Mouse (Mus musculus) c-Kit-positive CD71-positive TER-119-positive erythroid progenitor cells, embryonic 14.5 days (primary cell): ENCODE data around the gene Gm20716.
A peak's percentile ranks its signal among the peaks of the same experiment; 100 is the strongest.

Experiments
- DNase-seq: peaks from one replicate; pipeline ENCODE4 v3.0.0-alpha.2; 2013; ENCODE audit warnings: low spot score

Gene Gm20716

DNA sequence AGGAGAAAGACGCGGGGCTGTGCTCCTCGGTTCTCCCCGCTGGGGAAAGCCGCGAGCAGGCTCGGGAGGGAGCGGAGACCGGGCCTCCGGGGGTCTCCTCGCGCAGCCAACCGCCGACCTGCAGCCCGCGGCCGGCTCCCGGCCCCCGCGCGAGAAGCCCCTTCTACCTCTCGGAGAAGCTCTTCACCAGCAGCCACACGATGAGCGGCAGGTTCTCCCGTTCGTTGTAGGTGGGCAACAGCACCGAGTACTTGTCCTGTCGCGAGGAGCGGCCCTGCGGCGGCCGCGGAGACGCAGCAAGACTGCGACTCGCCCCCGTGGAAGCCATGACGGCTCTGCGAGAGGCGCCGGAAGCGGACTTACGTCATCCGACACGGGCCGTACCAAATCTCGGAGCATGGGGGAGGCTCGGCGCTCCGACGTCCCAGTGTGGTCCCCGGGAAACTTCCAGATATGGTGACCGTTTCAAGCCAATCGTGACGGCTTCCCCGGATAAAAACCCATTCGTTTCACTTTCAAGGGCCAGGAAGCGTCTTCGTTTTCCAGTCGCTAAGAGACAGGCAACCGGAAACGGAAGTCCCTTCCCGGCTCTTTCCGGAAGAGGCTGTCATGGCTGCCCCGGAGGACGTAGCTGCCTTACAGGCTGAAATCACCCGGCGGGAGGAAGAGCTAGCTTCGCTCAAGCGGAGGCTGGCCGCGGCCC, at the start of gene Gm20716, which contains the start of the genes Dpm1 and Mocs3:
Gene Gm20716, minus strand, starts transcription at position 339 of the 703 bp plus-strand sequence.
Gene Dpm1, minus strand, starts transcription at position 566 of the 703 bp plus-strand sequence.
Gene Mocs3, plus strand, starts transcription at position 597 of the 703 bp plus-strand sequence.
- DNase-seq = peak; percentile 82

DNA sequence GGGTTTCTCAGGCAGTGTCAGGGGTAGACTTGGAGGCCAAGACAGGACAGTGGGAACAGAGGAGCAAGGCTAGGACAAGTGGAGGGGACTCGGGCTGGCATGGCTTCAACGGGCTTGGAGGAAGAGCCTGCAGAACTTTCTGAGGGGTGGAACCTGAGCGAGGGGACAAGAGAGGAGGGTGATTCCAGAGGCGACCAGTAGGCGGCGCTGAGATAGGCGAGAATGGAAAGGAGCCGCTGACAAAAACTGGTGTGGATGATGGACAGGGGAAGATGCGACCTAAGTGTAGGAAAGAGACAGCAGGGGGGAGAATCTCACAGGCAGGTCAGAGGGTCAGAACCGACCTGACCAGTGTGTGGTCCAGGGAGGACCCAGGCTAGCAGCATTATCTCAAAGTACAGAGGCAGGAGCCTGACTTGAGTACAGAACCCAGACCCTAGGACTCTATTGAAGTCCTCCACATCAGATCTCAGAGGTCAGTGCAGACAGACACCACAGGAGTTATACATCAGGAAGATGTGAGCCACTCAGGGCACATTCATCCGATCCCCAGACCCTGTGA, 44.3 kb upstream of the Gm20716 start:
- DNase-seq = peak; percentile 29

DNA sequence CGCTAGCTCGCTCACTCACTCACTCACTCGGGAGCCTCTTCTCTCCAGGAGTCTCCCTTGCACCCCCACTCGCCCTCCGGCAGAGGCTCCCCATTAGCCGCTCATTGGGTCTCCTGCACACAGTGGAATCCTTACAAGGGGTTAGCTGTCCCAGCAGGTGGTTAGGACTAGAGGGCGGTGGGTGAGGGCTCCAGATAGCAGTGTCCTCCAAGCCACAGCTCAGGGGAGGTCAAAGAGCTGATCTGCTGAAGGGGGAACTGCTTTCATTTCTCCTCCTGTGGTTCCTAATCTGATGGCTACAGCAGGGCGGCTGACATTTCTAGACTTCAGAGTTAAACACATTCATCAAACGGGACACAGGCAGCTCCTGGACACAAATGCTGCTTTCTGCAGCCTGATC, 43.2 kb upstream of the Gm20716 start:
- DNase-seq = no peak

DNA sequence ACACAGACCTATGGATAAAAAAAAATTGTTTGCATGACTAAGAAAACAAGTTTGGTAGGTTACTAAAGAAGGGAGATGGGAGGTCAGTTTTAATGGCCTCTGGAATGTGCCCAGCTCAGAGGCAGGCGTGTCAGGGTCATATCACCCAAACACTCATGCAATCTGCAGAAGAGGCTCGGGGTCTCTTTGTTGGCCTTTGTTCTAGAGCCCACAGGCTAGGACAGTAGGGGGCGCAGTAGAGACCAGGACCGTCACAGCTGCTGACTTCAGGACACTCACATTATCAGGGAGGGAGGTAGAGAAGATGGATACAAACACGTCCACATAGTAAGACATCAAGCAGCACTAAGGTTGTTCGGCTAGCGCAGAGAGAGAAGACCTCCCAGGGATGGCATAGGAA, 37.9 kb upstream of the Gm20716 start:
- no peak for DNase-seq

DNA sequence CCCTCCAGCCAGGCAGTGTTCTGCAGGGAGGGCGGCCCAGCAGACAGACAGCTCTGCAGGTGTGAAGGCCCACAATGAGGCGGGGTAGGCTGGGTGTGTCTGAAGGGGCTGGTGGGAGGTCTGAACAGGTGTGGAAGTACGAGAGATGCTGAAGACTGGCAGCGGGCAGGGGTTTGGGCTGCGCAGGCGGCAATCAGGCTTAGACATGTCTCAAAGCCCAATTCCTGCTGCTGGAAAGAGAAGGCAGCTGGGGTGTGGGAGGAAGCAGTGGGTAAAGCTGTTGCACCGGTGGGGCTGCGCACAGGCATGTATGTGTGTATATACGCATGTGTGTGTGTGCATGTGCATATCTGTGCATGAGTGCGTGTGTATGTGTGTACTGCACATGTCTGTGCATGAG, 30.7 kb upstream of the Gm20716 start:
- DNase-seq = no peak

DNA sequence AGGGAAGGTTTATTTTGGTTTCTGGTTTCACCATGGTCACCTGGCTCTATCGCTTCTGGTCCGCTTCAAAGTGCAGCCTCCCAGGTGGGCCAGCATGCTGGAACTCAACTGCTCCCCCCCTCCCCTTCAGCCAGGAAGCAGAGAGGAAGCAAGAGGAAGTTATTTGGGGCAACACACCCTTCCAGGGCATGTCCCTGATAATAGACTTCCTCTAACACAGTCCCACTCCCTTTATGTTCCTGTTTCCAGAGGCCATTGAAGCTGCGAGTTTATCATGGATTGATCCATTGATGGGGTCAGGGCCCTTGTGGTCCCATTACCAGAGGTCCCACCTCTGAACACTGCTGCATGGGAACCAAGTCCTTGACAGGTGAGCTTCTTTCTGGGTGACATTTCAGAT, 30.0 kb upstream of the Gm20716 start:
- DNase-seq = no peak

DNA sequence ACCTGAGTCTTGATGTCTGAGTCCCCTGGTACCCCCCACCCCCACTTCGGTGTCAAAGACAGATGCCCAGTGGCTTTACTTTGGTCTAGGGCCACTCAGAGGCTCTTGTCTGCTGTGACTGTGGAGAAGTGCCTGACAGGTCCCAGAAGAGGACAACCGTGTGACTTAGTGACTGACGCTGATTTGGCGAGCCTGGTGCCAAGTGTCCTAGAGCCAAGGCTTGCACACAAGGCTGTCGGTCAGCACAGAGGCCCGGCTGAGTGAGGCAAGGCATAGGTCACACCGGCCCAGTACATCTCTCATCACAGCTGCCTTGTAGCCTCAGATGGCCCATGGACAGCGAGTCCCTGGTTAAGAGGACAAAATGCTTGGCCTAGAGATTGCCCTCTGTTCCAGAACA, 28.9 kb upstream of the Gm20716 start:
- DNase-seq = no peak

DNA sequence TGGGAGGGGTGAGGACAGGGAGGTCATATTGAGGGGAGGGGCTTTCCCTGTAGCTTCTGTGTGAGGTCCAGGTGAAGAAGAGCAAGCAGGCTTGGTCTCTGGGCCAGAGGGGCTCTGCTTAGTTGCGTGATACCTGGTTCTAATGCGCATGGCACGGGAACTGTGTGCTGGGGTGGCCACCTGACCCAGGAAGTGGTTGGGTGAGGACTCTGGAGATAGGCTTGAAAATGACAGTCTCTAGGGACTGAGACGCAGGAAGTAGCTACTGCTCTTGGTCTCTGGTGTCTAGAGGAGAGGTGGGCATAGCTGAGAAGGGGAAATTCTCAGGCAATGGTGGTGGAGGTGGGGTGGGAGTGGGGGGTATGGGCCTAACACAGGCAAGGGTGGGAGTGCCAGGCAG, 27.0 kb upstream of the Gm20716 start:
- DNase-seq = no peak

DNA sequence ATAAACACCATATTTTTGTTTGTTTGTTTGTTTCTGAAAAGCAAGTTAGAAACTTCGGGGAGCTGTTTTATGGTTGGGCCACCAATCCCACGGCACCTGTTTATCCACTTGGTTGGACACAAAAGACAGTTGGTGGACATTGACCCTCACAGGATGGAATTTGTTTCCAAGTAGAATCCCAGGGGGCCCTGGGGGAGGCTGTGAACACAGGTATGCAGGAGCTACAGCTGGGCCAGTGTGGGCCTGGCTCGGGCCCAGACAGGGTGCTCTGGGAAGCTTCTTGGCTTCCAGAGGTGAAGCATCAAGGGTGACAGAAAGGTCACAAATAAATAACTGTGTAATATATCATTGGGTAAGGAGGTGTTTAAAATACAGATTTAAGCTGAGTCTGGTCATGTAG, 26.3 kb upstream of the Gm20716 start:
- DNase-seq = no peak

DNA sequence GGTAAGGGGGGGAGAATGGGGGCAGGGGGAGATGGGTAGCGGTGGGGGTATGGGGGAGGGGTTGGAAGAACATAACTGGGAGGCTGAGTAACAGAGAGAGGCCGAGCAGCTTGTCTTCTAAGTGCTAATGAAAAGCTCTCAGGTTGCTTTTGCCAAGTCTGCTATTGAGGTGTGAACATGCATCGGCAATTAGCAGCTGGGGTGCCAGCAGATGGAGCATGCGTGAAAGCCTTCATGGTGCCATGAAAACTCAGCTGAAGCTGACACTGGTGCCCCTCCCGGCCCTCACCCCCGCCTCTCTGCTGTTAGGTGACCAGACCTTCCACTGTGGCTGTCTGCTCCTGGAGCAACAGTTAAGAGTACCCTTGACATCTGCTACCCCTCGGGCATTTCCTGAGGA, 23.7 kb upstream of the Gm20716 start:
- no peak for DNase-seq

DNA sequence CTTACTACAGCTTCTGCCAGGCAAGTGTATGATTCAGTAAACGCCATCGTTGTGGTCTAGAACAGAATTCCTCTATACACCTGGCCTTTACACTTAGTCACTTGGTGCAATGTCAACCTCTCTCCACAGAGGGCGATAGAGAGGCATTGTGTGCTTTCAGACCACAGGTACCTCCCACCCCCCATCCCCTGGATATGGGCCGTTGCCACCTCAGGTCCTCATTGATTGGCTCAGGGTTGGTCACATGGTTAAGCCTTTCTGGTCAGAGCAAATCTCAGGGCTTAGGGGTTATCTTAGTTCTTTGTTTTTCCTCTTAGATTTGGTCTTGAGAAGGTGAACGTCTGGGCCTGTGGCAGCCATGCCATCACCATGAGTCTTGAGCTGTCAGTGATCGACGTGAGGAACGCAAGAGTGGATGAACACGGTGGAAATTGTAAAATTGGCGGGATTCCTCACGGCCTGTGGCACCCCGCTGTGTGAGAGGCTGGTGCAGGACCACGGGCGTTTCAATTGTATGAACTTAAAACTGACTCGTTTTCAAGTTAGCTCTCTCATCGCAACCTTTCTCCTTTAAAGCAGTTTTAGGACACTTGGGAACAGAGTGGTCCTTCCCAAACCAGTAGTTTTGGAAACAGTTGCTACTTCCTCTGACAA, 22.6 kb upstream of the Gm20716 start:
- peak; percentile 31 for DNase-seq

DNA sequence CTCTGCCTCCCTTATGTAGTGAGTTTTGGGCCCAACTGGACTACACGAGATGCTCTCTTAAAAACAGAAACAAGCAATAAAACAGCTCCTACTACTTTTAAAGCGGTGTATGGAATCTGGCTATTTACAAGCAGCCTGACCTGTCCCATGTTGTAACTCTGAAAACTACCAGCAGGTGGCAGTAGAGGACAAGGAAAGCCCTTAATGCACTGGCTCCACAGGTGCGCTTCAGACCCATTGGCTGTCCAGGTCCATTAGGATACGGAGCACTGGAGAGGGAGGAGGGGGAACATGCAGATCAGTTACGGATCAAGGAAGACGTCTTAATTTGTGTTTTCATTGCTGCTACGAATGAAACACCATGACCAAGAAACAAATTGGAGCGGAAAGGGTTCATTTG, 20.1 kb upstream of the Gm20716 start:
- DNase-seq = peak; percentile 82

DNA sequence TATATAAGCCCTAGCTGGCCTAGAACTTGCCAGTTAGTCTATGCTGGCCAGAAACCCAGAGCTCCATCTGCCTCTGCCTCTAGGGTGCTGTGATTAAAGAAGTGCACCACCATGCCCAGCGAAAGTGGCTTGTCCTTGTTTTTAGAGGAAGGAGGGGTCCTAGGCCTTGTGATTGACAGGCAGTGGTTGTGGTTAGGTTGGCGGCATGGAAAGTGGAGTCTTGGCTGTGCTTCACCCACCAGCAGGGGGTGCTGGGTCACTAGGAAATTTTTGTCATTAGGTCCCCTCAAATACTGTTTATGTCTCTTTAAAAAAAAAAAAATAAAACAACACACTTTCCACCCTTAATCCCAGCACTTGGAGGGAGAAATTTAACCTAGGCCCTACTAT, 18.7 kb upstream of the Gm20716 start:
- DNase-seq = peak; percentile 14

DNA sequence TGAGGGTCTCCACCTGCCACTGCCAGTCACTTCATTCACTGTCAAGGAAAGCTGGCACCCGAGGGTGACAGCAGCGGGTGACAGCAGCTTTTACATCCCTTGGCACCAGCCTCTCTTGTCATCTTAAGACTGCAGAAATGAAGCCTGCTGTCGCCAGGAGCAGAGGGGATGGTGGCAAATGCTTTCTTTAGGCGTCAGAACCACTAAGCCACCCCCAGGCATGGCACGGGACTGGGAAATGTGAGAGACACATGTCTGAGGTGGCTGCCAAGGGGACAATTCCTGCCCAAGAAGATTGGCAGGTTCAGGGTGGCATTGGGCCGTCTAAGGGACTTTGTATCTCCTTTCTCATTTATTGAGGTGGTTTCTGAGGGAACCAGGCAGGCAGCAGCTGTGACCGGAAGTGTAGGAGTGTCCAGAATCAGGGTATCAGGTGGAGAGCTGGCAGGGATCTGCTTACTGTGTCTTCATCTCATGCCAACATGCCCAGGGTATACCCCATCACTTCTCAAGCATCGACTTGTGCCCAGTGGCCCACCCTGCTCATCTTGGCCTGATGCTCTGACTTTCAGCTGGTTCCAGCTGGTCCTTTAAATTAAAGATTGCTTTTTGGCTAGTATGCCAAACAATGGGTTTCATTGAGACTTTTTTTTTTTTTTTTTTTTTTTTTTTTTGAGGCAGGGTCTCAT, 18.1 kb upstream of the Gm20716 start:
- no peak for DNase-seq

DNA sequence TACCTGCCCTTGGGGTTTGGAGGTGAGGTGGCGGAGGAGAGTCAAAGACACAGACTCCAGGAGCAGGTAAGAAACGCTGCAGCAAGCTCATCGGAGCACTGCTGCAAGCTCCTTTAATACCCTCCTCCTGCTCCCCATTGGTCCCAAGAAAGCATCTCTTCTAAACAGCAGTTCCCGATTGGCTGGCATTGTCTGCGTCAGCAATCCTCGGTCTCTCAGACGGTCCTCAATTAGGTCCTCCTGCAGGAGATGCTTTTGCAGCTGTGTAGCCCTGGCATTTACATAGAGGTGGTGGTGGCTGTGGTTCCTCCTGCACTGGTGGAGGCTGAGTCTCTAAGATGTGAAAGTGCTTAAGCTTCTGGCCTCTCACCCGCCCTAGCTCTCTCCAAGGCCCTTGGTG, 15.4 kb upstream of the Gm20716 start:
- no peak for DNase-seq

DNA sequence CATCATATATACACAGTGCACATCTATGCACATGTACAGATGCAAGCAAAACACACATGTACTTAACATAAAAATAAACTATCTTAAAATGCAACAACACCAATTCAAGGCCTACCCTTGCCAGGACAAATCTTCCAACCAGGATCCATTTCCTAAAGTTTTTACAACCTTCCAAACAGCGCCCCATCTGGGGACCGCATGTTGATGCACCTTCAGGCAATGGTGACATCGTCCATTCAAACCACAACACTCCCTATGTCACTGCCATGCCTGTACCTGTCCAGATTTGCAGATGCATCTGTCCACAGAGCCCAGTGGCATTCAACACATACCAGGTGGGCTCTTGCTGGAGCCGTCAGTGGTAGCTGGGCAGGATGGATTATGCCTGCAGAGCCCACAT, 13.1 kb upstream of the Gm20716 start:
- no peak for DNase-seq

DNA sequence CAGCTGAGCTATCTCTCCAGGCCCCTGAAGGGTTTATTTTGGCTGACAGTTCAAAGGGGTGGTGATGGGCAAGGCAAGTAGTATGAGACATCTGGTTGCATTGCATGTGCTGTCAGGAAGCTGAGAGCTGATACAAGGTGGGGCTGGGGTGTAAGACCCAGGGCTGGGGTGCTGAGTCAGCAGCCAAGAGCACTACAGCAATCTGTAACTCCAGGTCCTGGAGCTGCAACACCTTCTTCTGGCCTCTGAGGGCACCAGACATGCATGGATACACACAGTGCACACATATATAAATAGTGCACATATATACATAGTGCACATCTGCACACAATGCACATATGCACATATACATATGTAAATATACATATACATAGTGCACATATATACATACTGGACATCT, 12.7 kb upstream of the Gm20716 start:
- DNase-seq = no peak

DNA sequence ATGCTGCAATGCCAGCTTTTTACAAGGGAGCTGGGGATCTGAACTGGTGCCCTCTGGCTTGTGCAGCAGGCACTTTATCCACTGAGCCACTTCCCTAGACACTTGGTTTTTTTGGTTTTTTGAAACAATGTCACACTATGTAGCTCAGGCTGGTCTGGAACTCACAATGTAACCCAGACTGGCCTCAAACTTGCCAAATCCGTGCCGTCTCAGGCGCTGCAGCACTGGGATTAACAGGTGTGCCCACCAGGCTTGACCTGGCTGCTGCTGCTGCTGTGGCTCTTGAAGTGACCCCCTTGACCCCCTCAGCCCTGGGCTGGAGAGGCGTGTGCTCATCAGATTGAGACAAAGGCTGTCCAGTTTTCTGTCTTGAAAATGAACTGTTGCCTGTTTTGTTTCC, 8.2 kb upstream of the Gm20716 start:
- DNase-seq = no peak

DNA sequence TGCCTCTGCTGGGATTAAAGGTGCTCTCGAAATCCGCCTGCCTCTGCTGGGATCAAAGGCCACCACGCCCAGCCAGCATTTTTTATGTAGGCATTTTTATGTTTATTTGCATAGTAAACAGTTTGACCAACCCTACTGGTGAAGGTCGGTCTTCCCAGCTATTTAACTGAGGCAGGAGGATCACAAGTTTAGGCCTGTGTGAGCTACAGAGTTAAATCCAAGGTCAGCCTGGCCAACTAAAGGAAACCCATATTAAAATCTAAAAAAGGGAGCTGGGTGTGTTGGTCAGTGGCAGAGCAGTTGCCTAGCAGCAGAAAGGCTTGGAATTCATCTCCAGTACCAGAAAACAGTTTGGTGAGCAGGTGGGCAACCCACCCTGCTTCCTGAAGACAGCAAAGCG, 3.1 kb upstream of the Gm20716 start:
- no peak for DNase-seq

DNA sequence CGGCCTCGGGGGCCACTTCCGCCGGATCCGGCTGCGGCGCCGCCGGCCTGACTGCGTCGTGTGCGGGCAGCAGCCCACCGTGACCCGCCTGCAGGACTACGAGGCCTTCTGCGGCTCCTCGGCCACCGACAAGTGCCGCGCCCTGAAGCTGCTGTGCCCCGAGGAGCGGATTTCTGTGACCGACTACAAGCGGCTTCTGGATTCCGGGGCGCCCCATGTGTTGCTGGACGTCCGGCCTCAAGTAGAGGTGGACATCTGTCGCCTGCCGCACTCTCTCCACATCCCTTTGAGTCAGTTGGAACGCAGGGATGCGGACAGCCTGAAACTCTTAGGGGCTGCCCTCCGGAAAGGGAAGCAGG, 1.3 kb upstream of the Gm20716 start:
- no peak for DNase-seq

DNA sequence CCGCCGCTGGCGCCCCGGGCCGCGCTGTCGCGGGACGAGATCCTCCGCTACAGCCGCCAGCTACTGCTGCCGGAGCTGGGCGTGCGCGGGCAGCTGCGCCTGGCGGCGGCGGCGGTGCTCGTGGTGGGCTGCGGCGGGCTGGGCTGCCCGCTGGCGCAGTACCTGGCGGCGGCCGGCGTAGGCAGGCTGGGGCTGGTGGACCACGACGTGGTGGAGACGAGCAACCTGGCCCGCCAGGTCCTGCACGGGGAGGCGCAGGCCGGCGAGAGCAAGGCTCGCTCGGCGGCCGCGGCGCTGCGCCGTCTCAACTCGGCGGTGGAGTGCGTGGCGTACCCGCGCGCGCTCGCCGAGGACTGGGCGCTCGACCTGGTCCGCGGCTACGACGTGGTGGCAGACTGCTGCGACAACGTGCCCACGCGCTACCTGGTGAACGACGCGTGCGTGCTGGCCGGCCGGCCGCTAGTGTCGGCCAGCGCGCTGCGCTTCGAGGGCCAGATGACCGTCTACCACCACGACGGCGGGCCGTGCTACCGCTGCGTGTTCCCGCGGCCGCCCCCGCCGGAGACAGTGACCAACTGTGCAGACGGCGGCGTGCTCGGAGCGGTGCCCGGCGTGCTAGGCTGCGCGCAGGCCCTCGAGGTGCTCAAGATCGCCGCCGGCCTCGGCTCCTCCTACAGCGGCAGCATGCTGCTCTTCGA, 758 bp upstream of the Gm20716 start:
- peak; percentile 10 for DNase-seq
